Mouse (Mus musculus) megakaryocyte, embryonic 14.5 days (primary cell): ENCODE results near the gene Ces2c.
"Not testable (repeated sequence)": the region's sequence is repeated elsewhere in the genome, so short reads cannot be mapped to it uniquely, and the experiment has no call there.

ENCODE experiments used
- FLI1 ChIP-seq: IDR thresholded peaks from 2 replicates; pipeline ENCODE4 v1.6.1; 2012; ENCODE audit warnings: low read length, inconsistent platforms, mixed read lengths
- GATA1 ChIP-seq: IDR thresholded peaks from 3 replicates; pipeline ENCODE4 v1.6.1; 2012; ENCODE audit warnings: mixed read lengths, low read length, inconsistent platforms, borderline replicate concordance

DNA sequence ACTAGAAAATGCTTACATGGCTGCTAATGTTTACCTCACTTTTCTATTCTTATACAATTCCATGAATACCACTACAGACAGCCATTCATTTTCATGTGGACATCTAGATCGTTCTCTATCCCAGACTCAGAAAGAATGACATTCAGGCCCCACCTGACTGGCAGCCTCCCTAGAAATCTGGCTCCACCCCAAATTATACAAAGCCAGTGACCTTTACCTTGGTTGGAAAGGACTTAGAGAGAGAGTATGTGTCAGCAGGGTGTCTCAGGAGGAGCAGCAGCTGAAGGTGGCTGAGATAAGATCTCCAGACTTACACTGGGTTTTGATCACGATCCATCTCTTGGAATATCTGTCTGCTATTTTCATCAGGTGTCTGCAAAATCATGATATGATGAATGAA lies 22.0 kb downstream of the Ces2c start:
- TF ChIP-seq FLI1, GATA1: not testable (repeated sequence)
